Mouse (Mus musculus) cerebellum, adult 9-10 months (tissue): ENCODE results near the gene Pnpla6.

Source experiments
- DNase-seq: peaks from one replicate; pipeline ENCODE4 v3.0.0; 2022

Gene Pnpla6

DNA sequence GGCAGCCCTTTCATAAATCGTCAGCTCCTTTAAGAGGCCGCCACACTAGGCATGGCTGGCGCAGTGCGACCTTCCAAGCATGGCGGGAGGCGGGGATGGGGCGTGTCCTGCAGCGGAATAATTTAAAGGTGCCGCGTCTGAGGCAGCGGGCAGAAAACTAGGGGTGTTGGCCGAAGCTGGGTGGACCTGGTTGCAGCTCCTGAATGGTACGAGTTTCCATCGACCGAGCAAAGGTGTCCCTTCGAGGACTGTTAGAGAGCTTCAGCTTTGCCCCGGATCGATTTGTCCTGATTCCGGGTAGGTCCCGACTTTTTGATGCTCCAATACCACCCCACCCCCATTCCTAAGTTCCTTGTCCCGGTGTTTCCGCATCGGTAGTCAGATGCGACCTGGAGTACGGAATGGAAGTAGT, at the start of gene Pnpla6:
Gene Pnpla6, plus strand, starts transcription at position 125 of the 412 bp plus-strand sequence.
- peak; percentile 93 for DNase-seq

DNA sequence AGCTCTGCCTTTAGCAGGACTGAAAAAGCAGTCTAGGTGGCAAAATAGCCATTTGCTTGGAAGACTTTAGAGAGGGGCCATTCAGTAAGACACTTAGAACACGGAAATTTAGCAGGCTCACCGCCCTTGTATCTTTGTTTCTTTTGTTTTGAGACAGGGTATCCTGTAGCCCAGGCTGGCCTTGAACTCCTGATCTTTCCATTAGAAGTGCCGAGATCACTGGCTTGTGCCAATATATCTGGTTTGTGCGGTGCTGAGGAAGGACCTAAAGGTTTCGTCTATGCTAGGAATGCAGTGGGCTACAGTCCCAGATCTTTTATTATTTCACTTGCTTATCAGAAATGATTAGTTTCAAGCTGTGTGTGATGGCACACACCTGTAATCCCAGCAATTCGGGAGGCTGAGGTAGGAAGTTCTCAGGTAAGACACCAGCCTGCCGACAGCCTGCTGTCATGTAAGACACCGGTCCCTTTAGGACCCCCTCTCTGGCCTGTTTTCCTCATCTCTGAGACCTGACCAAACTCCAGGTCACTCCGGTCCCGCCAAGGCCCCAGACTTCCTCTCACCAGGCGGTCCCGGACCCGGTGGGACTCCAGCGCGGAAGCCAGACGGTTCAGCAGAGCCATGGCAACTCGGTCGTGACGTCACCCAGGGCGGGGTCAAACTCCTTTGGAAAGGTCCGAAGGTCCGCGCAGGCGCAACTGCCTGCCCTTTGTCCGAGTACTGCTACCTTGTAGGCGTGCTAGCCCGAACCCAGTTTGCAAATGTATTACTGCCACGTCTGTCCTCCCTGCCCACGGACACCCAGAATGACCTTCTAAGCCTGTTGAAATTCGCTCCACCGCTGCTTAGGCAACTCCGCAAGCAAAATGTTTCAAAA, 47.9 kb upstream of the Pnpla6 start, which contains the start of gene Pex11g:
Gene Pex11g, minus strand, starts transcription at position 675 of the 880 bp plus-strand sequence.
- DNase-seq = peak; percentile 98

DNA sequence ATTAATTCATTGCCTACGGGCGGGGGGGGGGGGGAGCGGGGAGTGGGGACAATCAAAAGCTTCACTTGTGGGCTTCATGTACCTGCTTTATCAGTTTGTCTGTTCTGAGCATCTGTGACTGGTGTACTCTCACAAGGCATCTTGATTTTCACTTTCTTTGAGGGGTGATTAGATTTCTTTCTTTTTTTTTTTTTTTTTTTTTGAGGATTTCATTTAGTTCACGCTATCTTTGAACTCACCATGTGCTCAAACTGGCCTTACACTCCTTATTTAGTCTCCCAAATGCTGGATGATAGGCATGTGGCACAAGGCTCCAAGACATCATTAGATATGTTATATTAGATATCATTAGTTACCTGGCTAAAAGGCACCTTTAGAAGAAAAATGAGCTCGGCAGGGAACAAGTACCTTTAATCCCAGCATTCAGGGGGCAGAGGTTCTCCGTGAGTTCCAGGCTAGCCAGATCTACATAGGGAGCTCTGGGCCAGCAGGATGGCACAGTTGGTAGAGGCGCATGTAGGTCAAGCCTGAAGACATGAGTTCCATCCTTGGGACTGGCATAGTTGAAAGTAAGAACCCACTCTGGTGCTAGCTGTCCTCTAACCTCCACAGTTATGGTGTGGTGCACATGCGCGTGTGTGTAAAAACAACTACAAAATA, 47.2 kb upstream of the Pnpla6 start:
- no peak for DNase-seq

DNA sequence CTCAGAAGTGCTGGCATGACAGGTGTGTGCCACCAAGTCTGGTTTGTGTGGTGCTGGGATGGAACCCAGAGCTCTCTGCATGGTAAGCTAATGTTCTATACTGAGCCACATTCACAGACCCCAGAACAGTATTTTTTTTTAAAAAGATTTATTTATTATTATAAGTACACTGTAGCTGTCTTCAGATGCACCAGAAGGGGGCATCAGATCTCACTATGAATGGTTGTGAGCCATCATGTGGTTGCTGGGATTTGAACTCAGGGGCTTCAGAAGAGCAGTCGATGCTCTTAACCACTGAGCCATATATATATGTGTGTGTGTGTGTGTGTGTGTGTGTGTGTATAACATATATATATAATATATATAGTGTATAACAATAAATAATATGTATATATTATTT, 46.3 kb upstream of the Pnpla6 start:
- no peak for DNase-seq

DNA sequence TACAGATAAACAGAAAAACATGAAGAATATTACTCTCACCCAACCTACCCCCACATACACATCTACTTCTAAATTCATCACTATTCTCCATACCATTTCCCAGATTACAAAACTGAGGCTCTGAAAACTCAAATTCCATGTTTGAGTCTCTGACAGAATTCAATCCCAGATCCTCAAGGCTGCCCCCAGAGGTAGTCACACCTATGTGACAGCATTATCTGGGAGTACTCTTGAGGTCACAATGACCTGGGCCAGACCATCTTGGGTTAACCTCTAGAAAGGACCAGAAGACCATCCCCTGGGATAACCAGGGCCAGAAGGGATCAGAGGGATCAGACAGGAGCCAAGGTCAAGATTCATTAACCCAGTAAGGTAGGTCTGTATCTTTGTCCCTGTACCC, 44.6 kb upstream of the Pnpla6 start, which contains the start of gene Tex45:
Gene Tex45, plus strand, starts transcription at position 301 of the 400 bp plus-strand sequence.
- no peak for DNase-seq

DNA sequence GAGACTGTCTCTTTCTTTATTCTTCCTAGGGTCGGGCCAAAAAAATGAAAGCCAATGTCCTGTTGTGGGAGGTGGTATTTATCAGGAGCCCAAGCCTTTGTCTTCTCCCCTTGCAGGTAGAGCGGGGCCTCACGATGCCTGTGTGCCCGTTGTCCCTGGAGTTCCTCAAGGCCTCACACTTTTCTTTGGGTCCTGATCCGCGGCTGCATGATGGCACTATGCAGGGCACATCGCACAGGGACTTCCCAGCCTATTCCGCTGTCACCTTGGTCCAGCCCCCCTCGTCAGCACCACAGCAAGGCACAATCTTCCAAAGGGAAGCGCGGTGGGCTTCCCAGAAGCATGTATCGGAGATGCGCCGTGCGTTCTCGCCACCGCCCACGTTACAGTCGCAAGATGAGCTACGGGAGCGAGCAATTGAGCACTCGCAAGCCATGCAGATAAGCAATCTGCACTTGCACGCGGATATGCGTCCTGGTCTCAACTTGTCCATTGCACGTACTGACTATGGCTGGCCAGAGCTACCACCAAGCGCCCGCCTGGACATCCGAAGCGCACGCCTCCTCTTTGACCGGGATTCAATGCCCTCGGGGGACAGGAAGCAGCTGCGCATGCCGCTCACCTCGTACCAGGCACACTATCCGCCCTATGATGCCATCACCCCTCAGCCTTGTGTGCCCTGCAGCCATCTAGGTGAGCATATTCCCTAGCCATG, 39.3 kb upstream of the Pnpla6 start:
- DNase-seq = no peak

DNA sequence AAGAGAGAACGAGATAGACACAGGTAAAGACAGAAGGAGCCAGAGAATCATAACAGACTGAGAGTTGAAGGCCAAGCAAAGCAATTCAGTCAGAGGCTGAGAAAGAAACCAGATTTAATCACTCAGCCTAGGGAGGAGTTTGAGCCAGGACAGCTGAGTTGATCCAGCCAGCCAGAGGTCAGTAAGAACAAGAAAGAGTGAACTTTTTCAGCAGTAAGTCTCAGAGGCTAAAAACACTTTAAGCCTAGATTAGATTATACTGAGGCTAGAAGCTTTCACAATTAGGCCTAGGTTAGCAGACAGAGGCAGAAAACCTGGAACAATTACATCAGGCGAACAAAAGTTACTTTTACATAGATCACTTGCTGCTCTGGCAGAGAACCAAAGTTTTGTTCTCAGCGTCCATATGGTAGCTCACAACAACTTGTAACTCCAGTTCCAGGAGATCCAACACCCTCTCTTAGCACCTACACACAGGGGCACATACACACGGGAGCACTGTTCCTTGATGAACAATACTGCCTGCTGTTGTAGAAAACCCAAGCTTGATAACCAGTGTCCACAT, 34.9 kb upstream of the Pnpla6 start:
- no peak for DNase-seq

DNA sequence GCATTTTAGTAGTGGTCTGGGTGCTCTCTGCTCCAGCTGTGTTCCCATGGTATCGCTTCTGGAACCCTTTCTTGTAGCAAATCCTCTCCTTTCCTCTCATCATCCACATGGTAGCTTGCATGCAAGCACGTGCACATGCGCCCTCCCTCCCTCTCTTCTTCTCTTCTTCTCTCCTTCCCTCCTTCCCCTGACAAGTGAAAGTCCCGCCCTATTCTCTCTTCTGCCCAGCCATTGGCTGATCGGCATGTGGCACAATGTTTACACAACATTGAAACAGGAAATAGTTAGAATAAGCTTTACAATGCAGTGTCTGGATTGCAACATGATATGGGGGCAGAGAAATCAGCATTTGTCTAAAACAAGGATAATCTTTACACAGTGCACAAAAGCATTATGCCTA, 33.6 kb upstream of the Pnpla6 start:
- no peak for DNase-seq

DNA sequence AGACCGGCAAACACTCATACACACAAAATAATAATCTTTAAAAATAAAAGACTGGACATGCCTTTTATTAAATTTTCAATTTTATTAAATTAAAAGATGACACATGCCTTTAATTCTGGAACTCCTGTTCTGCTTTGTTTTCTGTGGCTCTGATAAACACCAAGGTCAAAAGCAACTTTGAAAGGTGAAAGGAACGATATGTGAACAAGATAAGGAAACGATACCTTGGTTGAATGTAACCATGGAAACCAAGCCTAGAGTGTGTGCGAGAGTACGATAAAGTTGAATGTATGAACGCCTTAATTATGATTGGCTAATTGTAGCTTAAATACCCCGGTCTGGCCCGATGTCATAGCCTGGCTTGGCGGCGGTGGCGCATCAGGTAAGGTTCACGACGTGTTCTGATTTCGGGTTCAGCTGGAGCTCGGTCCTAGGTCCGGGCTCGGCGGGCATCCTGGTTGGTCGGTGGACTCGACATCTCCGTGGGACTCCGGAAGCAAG, 32.9 kb upstream of the Pnpla6 start:
- DNase-seq = no peak

DNA sequence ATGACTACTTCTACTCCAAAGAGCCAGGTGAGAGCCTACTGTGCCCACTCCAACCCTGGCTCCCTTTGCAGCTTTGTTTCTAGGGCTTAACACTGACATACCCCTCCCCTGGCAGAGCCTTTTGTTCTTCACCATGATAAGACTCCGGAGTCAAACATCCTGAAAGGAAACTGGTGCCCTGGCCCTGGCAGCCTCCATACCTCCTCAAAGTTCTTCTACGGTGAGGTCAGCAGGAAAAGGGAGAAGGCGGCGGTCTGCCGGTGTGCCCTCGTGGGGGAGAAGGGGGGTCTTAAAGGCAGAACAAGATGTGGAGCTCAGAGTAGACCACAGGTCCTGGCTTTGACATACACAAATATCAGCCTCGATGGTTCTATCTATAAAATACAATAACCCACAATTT, 31.6 kb upstream of the Pnpla6 start:
- DNase-seq = no peak

DNA sequence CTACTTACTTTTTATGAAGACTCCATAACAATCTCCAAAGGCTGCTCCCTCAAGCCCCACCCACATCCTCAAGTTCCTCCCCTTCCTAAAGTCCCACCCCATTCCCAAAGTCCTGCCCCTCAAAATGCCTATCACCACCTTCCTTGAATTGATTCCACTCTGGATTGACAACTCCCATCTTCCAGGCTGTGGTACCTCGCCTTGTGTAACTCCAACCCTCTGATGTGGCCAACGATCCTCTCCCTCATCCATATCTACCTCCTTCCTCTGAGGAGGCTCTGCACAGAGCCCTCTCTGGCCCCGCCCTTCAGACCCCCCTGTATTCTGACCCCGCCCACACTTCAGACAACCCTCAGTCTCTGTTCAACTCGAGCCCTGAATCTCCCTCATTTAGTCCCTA, 30.0 kb upstream of the Pnpla6 start:
- DNase-seq = no peak

DNA sequence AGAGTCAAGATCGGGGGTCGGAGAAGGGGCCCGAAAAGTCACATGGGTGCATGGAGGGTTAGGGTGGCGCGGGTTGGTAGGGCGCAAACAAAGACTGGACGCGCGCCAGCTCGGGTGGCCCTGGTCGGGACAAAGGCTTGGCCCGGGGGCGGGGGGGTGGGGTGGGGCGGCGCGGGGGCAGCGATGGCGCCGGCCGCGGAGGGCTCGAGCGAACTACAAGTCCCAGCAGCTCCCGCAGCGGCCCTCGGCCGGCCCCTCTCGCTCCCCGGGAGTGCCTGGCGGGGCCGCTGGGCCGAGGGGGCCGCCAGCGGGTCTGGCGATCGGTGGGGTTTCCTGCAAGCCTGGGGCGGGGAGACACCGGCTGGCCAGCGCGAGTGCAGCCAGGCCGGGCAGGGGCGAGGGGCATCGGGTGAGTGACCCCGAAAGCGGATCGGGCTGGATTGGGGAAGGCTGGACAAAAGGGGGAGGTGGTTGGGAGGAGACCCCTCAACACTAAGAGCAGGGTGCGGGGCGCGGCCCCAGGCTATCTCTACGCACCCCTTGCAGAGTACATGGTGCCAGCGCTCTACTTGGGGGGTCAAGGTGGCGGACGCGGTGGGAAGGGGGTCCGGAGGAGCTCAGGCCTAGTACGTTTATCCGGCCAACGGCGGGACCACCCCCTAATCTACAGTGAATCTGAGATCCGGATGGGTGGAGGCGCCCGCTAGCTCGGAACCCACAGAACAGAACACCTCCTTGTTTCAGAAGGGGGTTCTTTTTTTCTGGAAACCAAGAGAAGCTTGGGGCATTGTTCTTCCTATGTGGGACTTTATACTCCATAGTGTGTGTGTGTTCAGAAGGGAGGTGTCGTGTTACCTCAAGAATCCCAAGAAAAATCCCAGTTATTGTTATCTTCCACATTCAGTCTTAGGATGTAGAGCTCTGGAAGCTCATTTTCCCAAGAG, 22.0 kb upstream of the Pnpla6 start, which contains the start of gene Zfp358:
Gene Zfp358, plus strand, starts transcription at position 238 of the 944 bp plus-strand sequence.
- peak; percentile 79 for DNase-seq

DNA sequence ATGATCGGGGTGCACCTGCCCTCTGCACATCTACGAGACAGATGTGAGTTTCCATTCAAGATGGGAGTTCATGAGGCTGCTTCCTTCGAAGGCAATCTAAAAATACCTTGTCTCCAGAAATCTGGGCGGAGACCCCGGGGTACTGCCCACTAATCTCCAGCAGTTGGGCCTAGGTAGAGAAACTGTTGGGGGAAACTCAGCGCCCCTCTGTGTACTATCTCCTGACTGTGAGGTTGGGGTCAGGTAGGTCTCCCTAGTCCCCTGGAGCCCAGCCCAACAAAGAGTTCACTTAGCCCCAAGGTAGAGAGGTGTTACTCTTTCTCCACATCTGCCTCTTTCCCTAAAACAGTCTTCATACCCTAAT, 21.4 kb upstream of the Pnpla6 start:
- DNase-seq = peak; percentile 56

DNA sequence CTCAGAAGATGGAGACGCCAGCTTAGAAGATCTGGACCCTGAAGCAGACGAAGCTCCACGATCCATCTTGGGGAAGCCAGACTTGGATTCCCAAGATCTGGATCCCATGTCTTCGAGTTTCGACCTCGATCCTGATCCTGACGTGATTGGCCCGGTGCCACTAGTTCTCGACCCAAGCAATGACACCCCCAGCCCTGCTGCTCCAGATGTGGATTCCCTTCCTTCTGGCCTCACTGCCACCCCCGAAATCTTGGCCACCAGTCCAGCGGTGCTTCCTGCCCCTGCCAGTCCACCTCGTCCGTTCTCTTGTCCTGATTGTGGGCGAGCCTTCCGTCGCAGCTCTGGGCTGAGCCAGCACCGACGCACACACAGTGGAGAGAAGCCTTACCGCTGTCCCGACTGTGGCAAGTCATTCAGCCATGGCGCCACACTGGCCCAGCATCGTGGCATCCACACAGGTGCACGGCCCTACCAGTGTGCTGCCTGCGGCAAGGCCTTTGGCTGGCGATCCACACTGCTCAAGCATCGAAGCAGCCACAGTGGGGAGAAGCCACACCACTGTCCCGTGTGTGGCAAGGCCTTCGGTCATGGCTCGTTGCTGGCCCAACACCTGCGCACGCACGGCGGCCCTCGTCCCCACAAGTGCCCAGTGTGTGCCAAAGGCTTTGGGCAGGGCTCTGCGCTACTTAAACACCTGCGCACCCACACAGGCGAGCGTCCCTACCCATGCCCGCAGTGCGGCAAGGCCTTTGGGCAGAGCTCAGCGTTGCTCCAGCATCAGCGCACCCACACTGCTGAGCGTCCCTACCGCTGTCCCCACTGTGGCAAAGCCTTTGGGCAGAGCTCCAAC, 19.4 kb upstream of the Pnpla6 start:
- peak; percentile 51 for DNase-seq

DNA sequence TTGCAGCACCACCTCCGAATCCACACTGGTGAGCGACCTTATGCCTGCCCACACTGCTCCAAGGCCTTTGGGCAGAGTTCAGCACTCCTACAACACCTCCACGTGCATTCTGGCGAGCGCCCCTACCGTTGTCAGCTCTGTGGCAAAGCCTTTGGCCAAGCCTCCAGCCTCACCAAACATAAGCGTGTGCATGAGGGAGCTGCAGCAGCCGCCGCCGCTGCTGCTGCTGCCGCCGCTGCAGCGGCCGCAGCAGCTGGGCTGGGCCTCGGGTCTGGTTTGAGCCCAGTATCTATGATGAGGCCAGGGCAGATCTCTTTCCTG, 18.8 kb upstream of the Pnpla6 start:
- DNase-seq = no peak

DNA sequence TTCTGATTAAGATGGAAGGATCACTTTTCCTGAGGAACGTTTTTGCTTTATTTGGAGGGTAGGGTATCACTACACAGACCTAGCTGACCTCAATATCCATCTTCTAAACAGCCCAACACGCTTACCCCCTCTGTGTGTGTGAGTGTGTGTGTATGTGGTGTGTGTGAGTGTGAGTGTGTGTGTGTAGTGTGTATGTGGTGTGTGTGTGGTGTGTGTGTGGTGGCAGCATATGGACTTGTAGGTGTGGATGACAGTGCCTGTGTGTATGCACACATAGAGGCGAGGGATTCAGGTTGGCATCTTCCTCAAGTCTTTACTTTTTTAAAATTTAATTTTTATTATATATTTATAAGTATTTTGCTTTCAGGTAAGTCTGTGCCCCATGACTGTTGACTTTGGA, 16.6 kb upstream of the Pnpla6 start:
- peak; percentile 14 for DNase-seq

DNA sequence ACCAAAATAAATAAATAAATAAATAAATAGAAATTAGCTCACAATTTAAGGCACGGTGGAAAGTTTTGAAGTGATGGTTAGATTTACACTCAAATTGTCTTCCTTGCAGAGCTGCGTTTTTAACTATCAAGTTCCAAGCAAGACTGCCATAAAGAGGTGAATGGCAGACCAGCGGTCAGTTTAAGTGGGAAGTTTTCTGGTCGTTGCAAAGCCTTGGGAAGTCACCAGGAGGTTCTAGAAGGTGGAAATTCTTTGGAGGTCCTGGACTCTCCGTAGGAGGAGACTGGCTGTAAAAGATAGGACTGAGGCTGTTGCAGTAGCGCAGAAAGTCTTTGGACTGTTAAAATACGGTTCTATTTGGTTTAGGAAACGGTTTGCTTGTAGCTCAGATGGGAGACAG, 15.4 kb upstream of the Pnpla6 start:
- no peak for DNase-seq

DNA sequence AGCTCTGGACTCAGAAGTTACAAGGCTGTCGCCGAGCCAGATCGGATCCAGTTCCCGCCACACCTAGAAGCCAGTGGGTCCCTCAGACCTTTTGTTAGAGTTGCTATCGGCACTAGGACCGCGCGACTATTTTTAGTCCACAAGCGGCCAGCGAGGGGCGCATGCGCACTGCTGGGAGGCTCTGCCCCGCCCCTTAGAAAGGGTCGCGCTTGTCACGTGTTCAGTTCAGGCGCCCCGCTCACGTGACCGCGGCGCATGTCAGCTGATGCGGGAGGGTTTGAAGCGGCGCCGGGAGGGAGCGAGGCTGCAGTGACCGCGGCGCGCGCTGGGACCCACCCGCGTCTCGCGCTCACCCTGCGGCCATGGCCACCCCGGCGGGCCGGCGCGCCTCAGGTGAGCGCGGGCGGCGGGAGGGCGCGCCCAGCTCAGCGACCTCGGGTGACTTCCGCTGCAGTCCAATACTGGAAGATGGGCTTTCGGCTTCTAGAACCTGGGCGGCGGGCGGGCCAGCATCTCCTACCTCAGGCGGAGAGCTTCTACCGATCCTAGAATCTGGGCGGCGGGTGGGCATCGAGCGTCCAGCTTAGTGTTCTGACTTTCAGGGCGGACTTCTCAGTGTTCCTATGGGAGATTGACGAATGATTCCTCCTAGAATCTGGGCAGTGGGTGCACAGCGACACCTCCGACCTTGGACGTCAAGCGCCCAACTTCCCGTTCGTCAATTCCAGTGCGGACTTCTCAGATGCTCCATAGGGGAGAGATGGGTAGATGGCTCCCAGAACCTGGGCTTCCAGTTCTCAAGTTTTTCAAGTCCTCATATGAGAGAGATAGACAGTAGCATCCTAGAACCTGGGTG, 14.7 kb upstream of the Pnpla6 start, which contains the start of gene Mcoln1:
Gene Mcoln1, plus strand, starts transcription at position 223 of the 856 bp plus-strand sequence.
- DNase-seq = peak; percentile 99

DNA sequence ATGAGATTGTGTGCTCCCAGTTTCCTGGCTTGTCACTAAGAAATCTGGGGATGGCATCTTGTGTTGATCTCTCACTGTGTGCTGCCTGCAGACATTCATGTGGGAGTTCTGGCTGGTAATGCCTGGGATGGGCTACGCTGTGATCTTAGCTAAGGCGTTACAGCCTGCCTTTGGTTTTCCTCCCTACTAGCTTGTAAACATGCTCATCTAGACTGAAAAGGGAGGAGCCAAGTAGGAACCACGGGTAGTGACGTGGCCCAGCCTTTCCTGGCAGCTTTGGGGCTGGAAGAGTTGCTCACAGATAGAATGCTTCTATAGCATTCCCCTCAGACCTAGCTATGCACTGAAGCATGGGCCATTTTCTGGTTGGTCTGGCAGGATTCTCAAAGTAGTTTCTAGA, 13.0 kb upstream of the Pnpla6 start:
- DNase-seq = peak; percentile 28
